Mouse (Mus musculus): ENCODE measurements at regions not wholly inside any gene's neighbourhood (a gene's known extent, or its start where the extent isn't known, plus 50 kb on each side); places are given as distances from the start of the nearest gene placed in this dataset.
"Not testable (repeated sequence)": the region's sequence is repeated elsewhere in the genome, so short reads cannot be mapped to it uniquely, and the experiment has no call there.

- DNase-seq = no peak
Measured at GRCm38 (mm10) chrX:94785983-94786382, 61.6 kb downstream of the Zxdb start.

GRCm38 (mm10) chrX:94788331-94788920, 64.1 kb downstream of the Zxdb start:
- DNase-seq = no peak

GRCm38 (mm10) chrX:94796845-94797244, 72.5 kb downstream of the Zxdb start:
- not testable (repeated sequence) for DNase-seq

GRCm38 (mm10) chrX:94797348-94798182, 73.2 kb downstream of the Zxdb start:
- not testable (repeated sequence) for DNase-seq

- not testable (repeated sequence) for DNase-seq
Measured at GRCm38 (mm10) chrX:94798183-94798619, 73.8 kb downstream of the Zxdb start.

- DNase-seq = not testable (repeated sequence)
Measured at GRCm38 (mm10) chrX:94812760-94813159, 88.4 kb downstream of the Zxdb start.

- not testable (repeated sequence) for DNase-seq
Measured at GRCm38 (mm10) chrX:94827524-94827923, 103.2 kb downstream of the Zxdb start.

- DNase-seq = peak; percentile 48 to 80
Measured at GRCm38 (mm10) chrX:94844110-94844779, 119.9 kb downstream of the Zxdb start.

GRCm38 (mm10) chrX:94849549-94849948, 125.2 kb downstream of the Zxdb start:
- not testable (repeated sequence) for DNase-seq

- DNase-seq = no peak
Measured at GRCm38 (mm10) chrX:94857501-94857900, 133.1 kb downstream of the Zxdb start.

- DNase-seq = no peak
Measured at GRCm38 (mm10) chrX:94857954-94858353, 133.6 kb downstream of the Zxdb start.

GRCm38 (mm10) chrX:94863123-94863522, 138.8 kb downstream of the Zxdb start:
- DNase-seq = no peak

- DNase-seq = peak; percentile 92 to 94
Measured at GRCm38 (mm10) chrX:94865531-94866502, 141.4 kb downstream of the Zxdb start.

- not testable (repeated sequence) for DNase-seq
Measured at GRCm38 (mm10) chrX:94883547-94883946, 142.9 kb downstream of the Spin4 start.

Measured in cerebellum, postnatal 14 days (tissue).